Mouse (Mus musculus) fibroblast of lung, adult 2 months (primary cell): ENCODE results near the gene Iqgap3.

Experiments
- DNase-seq: peaks from one replicate; pipeline ENCODE4 v3.0.0-alpha.2; 2011; ENCODE audit warnings: low read depth

Iqgap3 gene

GRCm38 (mm10) chr3:88150999-88151364 lies 69.2 kb downstream of the Iqgap3 start:
- DNase-seq = no peak

GRCm38 (mm10) chr3:88152056-88152455 lies 70.3 kb downstream of the Iqgap3 start:
- no peak for DNase-seq

GRCm38 (mm10) chr3:88153290-88154011 lies 71.7 kb downstream of the Iqgap3 start:
- no peak for DNase-seq

DNA sequence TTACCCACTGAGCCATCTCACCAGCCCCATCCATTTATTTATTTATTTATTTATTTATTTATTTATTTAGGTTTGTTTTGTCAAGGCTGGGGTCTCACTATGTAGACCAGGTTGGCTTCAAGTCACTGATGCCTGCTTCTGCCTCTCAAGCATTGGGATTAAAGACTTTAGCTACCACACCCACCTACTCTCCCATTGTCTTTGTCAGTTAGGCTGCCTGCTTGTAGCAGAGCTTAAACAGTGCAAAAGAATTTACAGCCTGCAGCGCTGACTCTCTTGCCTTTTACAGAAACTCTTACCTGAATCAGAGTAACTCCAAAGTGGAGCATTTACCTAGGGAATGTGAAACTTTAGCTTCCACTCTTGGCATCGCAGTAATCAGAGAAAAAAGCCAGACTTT lies 72.5 kb downstream of the Iqgap3 start:
- no peak for DNase-seq

DNA sequence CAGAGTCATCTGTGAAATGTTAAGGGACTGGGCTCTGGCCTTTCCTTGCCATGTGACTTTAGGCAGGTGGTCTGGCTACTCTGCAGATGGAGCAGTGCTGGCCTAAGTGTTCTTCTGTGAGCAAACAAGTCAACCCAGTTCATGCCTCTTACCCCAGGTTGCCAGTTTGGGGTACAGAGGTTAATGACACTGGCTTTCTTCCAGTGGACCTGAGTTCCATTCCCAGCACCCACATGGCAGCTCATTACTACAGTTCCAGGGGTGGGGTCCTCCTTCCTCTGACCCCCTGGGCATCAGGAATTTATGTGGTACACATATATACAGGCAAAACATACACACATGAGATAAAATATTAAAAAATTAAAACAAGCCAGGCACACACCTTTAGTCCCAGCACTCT lies 75.0 kb downstream of the Iqgap3 start:
- DNase-seq = no peak

- DNase-seq = no peak
Observed at GRCm38 (mm10) chr3:88157771-88158597, 76.2 kb downstream of the Iqgap3 start.

- no peak for DNase-seq
Observed at GRCm38 (mm10) chr3:88158991-88159390, 77.2 kb downstream of the Iqgap3 start.

DNA sequence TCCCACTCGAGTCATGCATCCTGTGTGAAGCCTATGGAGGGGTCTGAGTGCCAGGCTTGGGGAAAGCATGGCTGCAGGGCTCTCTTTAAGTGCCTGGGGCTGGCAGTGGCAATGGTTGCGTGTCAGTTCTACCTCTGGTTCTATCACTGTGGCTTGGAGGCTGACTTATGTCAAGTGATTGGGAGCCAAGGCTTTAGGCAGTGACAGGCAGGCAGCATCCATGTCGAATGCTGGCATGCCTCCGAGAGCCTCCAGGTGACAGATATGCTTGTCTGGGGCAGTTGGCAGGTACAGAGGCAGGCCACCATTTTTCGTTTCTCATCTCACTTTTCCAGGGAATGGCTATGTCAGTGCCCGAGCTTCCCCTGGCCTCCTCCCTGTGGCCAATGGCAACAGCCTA lies 79.1 kb downstream of the Iqgap3 start:
- no peak for DNase-seq

GRCm38 (mm10) chr3:88162259-88162658 lies 80.5 kb downstream of the Iqgap3 start:
- DNase-seq = peak; percentile 68

DNA sequence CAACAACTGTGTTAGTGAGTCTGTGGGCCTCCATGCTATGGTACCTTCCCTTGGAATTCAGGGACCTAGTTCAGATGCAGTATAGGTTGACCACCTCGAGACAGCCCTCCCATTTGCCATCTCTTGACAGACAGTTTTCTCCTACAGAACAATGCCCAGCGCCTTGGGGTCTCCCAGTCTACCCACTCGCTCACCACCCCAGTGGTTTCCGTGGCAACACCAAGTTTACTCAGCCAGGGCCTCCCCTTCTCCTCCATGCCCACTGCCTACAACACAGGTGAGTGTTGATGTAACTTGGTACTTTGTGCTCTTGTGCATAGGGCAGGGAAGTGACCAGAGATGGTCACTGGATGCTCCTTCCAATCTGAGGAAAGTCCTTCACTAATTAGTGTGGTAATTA lies 81.0 kb downstream of the Iqgap3 start:
- DNase-seq = no peak

DNA sequence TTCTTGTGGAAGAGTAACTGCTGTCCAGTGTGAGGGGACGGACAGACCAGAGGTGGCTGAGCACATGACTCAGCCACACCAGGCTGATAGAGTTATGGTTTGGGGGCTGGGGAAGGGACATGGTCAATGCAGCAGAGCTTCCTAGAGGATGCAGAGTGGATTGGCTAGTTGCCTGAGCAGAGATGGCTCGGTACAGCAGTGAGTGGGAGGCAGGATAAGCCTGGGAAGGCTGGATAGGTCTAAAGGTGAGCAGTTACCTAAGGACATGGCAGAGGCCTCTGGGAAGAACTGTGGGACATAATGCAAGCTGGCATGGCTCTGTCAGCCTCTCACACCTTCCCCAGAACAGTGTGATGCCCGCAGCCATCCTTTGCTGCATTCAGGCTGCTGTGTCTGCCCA lies 82.1 kb downstream of the Iqgap3 start:
- DNase-seq = no peak

DNA sequence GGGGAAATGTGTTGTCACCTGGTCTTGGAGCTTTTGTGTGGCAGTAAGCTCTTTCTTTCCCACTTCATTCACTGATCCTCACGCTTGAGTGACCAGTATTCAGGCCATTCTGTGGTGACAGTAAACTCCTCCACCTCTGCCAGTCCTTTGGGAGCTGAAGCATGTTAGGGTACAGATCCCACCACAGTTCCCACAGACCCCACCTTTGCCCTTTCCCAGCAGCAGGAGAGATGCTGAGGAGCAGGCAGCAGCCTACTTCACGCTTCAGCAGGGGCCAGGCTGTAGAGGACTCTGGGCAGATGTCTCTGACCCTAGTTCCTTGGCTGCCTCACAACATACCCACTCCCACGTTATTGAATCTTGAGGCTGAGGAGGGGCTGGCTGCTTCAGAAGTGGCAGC lies 82.5 kb downstream of the Iqgap3 start:
- DNase-seq = no peak

DNA sequence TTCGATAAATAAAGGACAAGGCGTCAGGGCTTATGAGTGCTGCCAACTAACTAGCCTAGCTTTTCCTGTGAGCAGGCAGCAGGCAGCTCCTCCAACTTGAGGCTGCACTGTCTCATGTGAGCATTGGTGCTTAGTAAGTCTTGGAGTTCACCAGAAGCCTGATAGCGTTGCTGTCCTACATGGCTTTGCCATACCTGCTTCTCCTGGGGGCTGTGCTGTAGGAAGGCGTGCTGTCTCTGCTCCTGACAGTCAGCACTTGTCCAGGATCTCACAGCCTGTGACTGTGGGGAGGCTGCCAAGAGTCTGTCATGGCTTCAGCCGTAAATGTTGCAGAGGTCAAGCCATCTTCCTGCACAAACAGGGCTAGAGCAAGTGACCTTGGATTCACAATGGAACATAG lies 84.3 kb downstream of the Iqgap3 start:
- no peak for DNase-seq

- DNase-seq = no peak
Observed at GRCm38 (mm10) chr3:88170361-88170760, 88.6 kb downstream of the Iqgap3 start.
